Mouse (Mus musculus) layer of hippocampus, adult 18-20 months (tissue): Measurements from ENCODE around the gene Zfp579. TPM values are rescaled to one million over a fixed set of nuclear protein-coding genes. Genes with fewer than 3 reads are reported as not detected.
A peak's percentile ranks its signal among the peaks of the same experiment; 100 is the strongest.
"Not testable (repeated sequence)": the region's sequence is repeated elsewhere in the genome, so short reads cannot be mapped to it uniquely, and the experiment has no call there.

Source experiments
- DNase-seq, 2 experiments: peaks; one replicate each; pipeline ENCODE4 v3.0.0; 2022; ENCODE audit warnings: low spot score in 2 of 2
- long read RNA-seq: library from polyadenylated mRNA; stranded (forward); transcript quantifications from one replicate; pipeline ENCODE4 v2.0.0, GENCODE M21; 2021
- total RNA-seq, 2 experiments: library from RNA; stranded (reverse); gene quantifications; 2 replicates each; pipeline ENCODE4 v1.2.3; 2021

The Zfp579 gene
- 10 to 100 TPM; 27.2 to 34.9 TPM for total RNA-seq
- long read RNA-seq, transcript Zfp579-201 (2 exons, 2,157 nt): major isoform, 10 of 19 reads
- long read RNA-seq, transcript Zfp579-206 (1 exons, 2,489 nt): minor isoform, 7 of 19 reads
- long read RNA-seq, partial matches to known transcripts: 0 of 19 reads
- long read RNA-seq, other reads (novel, unspliced or antisense): 2 of 19 reads

GRCm38 (mm10) chr7:4996003-4996895 lies at the start of gene Zfp579:
Zfp579 (minus strand) TSS chr7:4996158.
- DNase-seq: peak; percentile 85 to 96

GRCm38 (mm10) chr7:5044981-5045380 lies 49.0 kb upstream of the Zfp579 start:
- DNase-seq: no peak

DNA sequence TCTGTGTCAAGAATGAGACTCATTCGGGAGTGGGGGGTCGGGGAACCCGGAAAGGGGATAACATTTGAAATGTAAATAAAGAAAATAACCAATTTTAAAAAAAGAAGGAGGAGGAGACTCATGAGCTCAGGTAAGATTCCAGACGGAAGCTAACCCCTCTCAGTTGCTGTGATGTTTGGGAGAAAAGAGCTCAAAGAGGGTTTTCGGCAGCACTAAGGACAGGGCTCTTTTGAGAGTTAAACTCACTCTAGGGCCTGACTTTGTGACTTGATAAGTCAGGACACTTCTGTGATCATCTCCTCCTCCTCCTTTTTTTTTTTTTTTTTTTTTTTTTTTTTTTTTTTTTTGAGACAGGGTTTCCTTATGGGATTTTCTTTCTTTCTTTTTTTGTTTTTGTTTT lies 43.0 kb upstream of the Zfp579 start:
- no peak for DNase-seq

DNA sequence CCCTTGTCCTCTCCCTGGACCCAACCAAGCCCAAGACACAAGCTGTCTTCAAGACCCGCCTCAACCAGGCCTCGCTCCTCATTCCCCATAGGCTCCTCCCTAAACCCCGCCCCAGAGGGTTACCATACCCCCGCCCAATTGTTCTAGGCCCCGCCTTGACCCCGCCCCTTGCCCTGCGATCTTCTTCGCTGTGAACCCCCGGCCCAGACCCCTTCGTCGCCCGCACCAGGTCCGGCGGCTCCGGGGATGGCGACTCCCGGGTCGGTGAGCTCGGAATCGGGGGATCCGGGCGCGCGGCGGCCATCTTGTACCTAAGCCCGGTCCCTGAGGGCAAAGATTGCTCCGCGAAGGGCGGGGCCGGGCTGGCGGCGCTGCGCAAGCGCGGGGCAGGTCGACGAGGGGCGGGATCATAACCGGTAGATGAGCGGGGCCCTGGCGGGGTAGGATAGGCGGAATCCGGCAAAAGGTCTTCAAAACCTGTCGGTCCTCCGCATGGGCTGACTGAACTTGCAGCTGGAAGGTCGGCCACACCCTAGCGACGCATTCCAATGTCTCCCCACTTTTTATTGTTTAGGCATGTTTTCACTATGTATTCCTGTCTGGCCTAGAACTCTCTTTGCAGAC lies 42.3 kb upstream of the Zfp579 start, which contains the start of gene Zfp784:
TSS of gene Zfp784 (minus strand) at position 338 of the 624 bp plus-strand sequence.
- peak; percentile 89 to 93 for DNase-seq

- DNase-seq: no peak
These were observed 41.5 kb upstream of the Zfp579 start for GRCm38 (mm10) chr7:5037467-5037866.

DNA sequence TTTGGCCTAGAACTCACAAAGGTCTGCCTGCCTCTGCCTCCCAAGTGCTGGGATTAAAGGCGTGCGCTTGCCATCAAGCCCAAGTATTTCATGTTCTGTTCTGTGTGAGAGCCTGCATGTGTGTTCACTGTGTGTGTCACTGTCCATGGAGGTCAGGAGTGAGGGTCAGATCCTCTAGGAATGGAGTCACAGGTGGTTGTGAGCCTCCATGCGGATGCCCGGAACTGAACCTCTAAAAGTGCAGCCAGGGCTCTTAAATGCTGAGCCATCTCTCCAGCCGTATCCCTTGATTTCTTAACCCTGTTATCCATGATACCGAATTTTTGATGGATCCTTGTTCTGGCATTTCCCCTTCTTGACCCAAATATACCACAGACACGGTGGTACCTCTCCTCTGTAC lies 41.1 kb upstream of the Zfp579 start:
- no peak for DNase-seq

DNA sequence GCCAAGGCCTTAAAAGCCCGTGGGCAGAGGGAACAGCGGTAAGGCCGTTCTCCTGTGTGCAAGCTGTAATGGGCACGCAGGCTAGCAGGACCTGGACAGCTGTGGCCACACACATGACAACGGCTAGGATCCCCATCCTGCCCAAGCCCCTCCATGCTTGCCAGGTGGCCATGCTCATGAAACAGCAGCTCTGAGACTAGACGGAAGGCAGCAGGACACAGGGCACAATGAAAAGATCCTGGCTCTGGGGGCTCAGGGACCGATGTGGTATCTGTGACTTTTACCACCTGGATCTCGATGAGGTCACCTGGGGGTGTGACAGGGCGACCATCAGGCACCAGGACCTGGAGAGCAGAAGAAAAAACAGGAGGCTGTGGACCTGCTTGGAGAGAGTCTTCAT lies 40.2 kb upstream of the Zfp579 start:
- no peak for DNase-seq

DNA sequence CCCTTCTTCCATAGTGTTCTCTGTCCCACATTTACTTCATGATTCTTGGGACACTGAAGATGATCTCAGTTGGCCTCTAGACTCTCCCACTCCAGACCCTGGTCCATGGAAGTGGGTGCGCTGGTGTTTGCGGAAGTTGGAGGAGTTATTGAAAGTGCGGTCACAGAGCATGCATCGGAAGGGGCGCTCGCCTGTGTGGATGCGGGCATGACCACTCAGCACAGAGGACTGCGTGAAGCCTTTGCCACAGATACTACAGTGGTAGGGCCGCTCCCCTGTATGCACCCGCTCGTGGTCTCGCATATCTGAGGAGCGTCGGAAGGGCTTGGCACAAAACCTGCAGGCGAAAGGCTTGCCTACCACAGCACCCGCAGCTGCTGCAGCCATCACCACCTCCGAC lies 39.7 kb upstream of the Zfp579 start:
- no peak for DNase-seq

GRCm38 (mm10) chr7:5033818-5034217 lies 37.9 kb upstream of the Zfp579 start, which contains the start of gene 4632433K11Rik:
4632433K11Rik (plus strand) TSS chr7:5034118.
- DNase-seq: no peak

DNA sequence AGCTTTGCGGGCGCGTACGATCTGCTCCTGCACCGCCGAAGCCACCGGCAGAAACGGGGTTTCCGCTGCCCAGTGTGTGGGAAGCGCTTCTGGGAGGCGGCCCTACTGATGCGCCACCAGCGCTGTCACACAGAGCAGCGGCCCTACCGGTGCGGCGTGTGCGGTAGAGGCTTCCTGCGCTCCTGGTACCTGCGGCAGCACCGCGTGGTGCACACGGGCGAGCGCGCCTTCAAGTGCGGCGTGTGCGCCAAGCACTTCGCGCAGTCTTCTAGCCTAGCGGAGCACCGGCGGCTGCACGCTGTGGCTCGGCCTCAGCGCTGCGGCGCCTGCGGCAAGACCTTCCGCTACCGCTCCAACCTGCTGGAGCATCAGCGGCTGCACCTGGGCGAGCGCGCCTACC lies 35.5 kb upstream of the Zfp579 start:
- no peak for DNase-seq

GRCm38 (mm10) chr7:5030554-5031275 lies 34.8 kb upstream of the Zfp579 start:
- DNase-seq: no peak

GRCm38 (mm10) chr7:5029946-5030345 lies 34.0 kb upstream of the Zfp579 start:
- no peak for DNase-seq

DNA sequence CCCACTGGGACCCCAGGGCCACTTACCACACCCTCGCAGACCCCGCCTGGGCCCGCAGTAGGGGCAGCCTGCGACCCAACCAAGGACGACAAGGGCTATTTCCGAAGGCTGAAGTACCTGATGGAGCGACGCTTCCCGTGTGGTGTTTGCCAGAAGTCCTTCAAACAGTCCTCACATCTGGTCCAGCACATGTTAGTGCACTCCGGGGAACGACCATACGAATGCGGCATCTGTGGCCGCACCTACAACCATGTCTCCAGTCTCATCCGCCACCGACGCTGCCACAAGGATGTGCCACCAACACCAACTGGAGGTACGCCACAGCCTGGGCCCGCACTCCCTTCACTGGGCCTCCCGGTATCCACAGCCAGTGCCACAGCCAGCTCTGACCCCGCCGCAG lies 33.6 kb upstream of the Zfp579 start:
- no peak for DNase-seq

- DNase-seq: no peak
These were observed 25.2 kb upstream of the Zfp579 start for GRCm38 (mm10) chr7:5021197-5021596.

GRCm38 (mm10) chr7:5020685-5021084 lies 24.7 kb upstream of the Zfp579 start:
- DNase-seq: no peak

DNA sequence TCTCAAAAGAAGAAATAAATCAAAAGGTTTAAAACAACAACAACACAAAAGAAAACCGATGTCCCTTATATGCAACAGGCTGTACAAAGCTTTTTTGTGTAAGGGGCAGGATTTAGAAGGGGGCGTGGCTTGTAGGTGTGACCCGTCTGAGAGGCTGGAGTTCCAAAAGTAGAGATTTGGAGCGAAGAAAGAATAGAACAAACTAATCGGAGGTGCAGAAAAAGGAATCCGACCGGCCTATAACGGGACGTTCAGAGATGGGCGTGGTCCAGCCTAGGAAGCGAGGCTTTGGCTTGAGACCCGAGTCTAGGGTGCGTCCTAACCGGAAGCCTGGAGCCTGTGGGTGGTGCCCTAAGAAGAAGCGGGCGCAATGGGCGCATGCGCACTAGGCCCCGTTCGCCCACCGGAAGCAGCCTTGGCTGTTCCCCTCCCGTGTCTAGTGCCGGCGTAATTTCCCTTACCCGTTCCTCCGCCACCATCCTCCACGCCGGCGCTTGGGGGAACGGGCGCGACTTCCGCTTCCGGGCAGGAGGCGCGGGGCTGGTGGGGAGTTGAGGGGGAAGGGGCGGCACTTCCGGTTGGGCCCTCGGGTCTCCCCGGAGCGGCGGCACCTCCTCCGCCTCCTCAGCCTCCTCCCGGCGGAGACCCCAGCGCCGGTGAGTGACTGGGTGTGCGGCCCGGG lies 24.2 kb upstream of the Zfp579 start, which contains the start of the genes Zfp865 and Ccdc106:
TSS of gene Zfp865 (plus strand) at position 377 of the 682 bp plus-strand sequence.
TSS of gene Ccdc106 (plus strand) at position 554 of the 682 bp plus-strand sequence.
- DNase-seq: peak; percentile 99

- DNase-seq: not testable (repeated sequence)
These were observed 23.6 kb upstream of the Zfp579 start for GRCm38 (mm10) chr7:5019576-5019975.

- no peak for DNase-seq
These were observed 22.0 kb upstream of the Zfp579 start for GRCm38 (mm10) chr7:5017931-5018330.

GRCm38 (mm10) chr7:5017352-5017751 lies 21.4 kb upstream of the Zfp579 start:
- no peak for DNase-seq

DNA sequence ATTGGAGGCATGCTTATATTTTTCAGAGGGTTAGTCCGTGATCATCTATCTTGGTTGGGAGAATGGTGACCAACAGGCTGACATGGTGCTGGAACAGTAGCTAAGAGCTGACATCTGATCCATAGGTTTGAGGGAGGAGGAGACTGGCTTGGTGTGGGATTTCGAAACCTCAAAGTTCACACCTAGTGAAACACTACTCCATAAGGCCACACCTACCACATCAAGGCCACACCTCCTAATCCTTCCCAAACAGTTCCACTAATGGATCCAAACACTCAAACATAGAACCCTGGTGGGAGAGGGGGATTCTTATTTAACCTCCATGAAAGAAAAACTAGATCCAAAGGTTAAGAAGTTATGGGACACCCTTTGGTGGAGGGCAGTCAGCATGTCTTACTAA lies 21.0 kb upstream of the Zfp579 start:
- no peak for DNase-seq

DNA sequence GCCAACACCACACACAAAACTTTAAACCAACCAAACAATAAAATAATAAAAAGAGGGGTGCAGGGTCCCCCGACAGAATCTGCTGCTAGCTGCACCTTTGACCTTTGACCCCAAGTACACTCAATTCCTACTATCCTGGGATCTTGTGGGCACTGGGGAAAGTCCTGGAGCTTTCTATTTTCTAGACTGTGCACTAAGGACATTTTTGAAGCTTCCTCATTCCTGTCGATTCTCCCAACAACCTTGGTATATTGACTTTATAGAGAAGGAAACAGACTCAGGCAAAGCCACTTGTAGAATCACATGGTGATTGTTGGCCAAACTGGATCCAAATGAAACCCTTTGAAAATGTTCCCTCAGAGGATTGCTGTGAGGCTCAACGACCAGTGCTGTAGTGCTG lies 20.1 kb upstream of the Zfp579 start:
- DNase-seq: no peak
